ENCODE assay signal across 21 mouse cellular contexts in genomic region chr11:67031603-67031915, GRCm38 (mm10). TPM values are rescaled to one million over a fixed set of nuclear protein-coding genes. Genes with fewer than 3 reads are reported as not detected.
DNase-seq lines count a peak whose midpoint lies in the region; ATAC-seq and TF ChIP-seq lines count a peak whose summit lies in the region.
"Had no signal": no experiment of that assay in that cellular context is flagged by ENCODE, and none has a peak within 500 bp of the region (broad histone marks: within the 10 kb centered on the region; RNA-seq: fewer than 3 reads in every experiment).

No protein-coding gene starts in this region.

- no peaks in the 10 kb centered on the region for H3K9me3 ChIP-seq in intestine, embryonic 14.5 days (ENCODE audit: control insufficient read depth, low read length)
- no peaks in the 10 kb centered on the region for H3K9me3 ChIP-seq in intestine, embryonic 16.5 days (ENCODE audit: control insufficient read depth, low read length)
- no peaks in the 10 kb centered on the region for H3K9me3 ChIP-seq in forebrain, embryonic 15.5 days
- H3K9me3 ChIP-seq in forebrain, embryonic 14.5 days (replicated peaks; ENCODE audit: control insufficient read depth, low read length): no peaks in the 10 kb centered on the region
- H3K9me3 ChIP-seq: embryonic facial prominence, embryonic 13.5 days; embryonic facial prominence, embryonic 15.5 days; forebrain, embryonic 10.5 days; forebrain, embryonic 13.5 days had no signal

- no peak overlapping the region for H3K4me3 ChIP-seq in intestine, embryonic 14.5 days (ENCODE audit: low read depth, low read length)
- no peak overlapping the region for H3K4me3 ChIP-seq in intestine, embryonic 16.5 days (ENCODE audit: low read length)
- no peak overlapping the region for H3K4me3 ChIP-seq in small intestine, adult 2 months (ENCODE audit: low read depth, low read length)
- H3K4me3 ChIP-seq in forebrain, embryonic 15.5 days: no peak overlapping the region
- H3K4me3 ChIP-seq in forebrain, embryonic 14.5 days (ENCODE audit: low read depth, low read length): no peak overlapping the region
- H3K4me3 ChIP-seq: embryonic facial prominence, embryonic 13.5 days; embryonic facial prominence, embryonic 15.5 days; erythroblast, embryonic 14.5 days; forebrain, embryonic 10.5 days; forebrain, embryonic 13.5 days had no signal

- no peaks in the 10 kb centered on the region for H3K27me3 ChIP-seq in intestine, embryonic 14.5 days (replicated peaks; ENCODE audit: control insufficient read depth, insufficient read depth, low read length)
- no peaks in the 10 kb centered on the region for H3K27me3 ChIP-seq in intestine, embryonic 16.5 days (replicated peaks; ENCODE audit: control insufficient read depth, insufficient read depth, low read length)
- no peaks in the 10 kb centered on the region for H3K27me3 ChIP-seq in small intestine, adult 2 months (ENCODE audit: control insufficient read depth, insufficient read depth, low read length)
- H3K27me3 ChIP-seq in forebrain, embryonic 15.5 days: no peaks in the 10 kb centered on the region
- no peaks in the 10 kb centered on the region for H3K27me3 ChIP-seq in forebrain, embryonic 14.5 days (replicated peaks; ENCODE audit: control insufficient read depth, insufficient read depth, low read length)
- H3K27me3 ChIP-seq: embryonic facial prominence, embryonic 13.5 days; embryonic facial prominence, embryonic 15.5 days; forebrain, embryonic 13.5 days; Patski had no signal

- peak; percentile 32; the same call in 1 of the 2 replicates for ATAC-seq in intestine, embryonic 14.5 days (replicated peaks; ENCODE audit: low FRiP score, low TSS enrichment, low read depth)
- ATAC-seq in intestine, embryonic 16.5 days: peak; percentile 78
- ATAC-seq in forebrain, embryonic 15.5 days (replicated peaks): no peak
- ATAC-seq in forebrain, embryonic 14.5 days: no peak
- ATAC-seq: activated CD4-positive, CD25-positive, alpha-beta regulatory T cell, adult 4 months; forebrain, embryonic 13.5 days; forebrain, postnatal 0 days; Patski had no signal

- WGBS in intestine, embryonic 14.5 days: 48% methylated on average over 2 of the region's 2 CpGs
- 40% methylated on average over 2 of the region's 2 CpGs for WGBS in intestine, embryonic 16.5 days
- 20% methylated on average over 2 of the region's 2 CpGs for WGBS in small intestine, adult 2 months
- 80% methylated on average over 2 of the region's 2 CpGs for WGBS in forebrain, embryonic 15.5 days
- WGBS in forebrain, embryonic 14.5 days: 82% methylated on average over 2 of the region's 2 CpGs

- H3K27ac ChIP-seq in intestine, embryonic 14.5 days (ENCODE audit: low read depth): no peak overlapping the region
- peak overlapping the region; percentile 74 for H3K27ac ChIP-seq in intestine, embryonic 16.5 days (ENCODE audit: low read length)
- peak overlapping the region; percentile 99 for H3K27ac ChIP-seq in small intestine, adult 2 months (ENCODE audit: insufficient read depth, low read depth, low read length)
- no peak overlapping the region for H3K27ac ChIP-seq in forebrain, embryonic 15.5 days (replicated peaks)
- H3K27ac ChIP-seq in forebrain, embryonic 14.5 days (ENCODE audit: low read depth, low read length): no peak overlapping the region
- H3K27ac ChIP-seq: embryonic facial prominence, embryonic 13.5 days; embryonic facial prominence, embryonic 15.5 days; forebrain, embryonic 10.5 days; forebrain, embryonic 13.5 days had no signal

- no peak for TF ChIP-seq POLR2A in small intestine, adult 2 months (IDR thresholded peaks at IDR 0.05; ENCODE audit: low read depth, low read length)

- no peak overlapping the region for H3K9ac ChIP-seq in intestine, embryonic 14.5 days (ENCODE audit: low read length)
- H3K9ac ChIP-seq in intestine, embryonic 16.5 days (ENCODE audit: low read depth, low read length): no peak overlapping the region
- no peak overlapping the region for H3K9ac ChIP-seq in forebrain, embryonic 15.5 days (replicated peaks)
- no peak overlapping the region for H3K9ac ChIP-seq in forebrain, embryonic 14.5 days (ENCODE audit: low read length)
- H3K9ac ChIP-seq: embryonic facial prominence, embryonic 13.5 days; embryonic facial prominence, embryonic 15.5 days; forebrain, embryonic 13.5 days; forebrain, postnatal 0 days had no signal

- H3K36me3 ChIP-seq in intestine, embryonic 14.5 days (ENCODE audit: control insufficient read depth, insufficient read depth, low read length): no peaks in the 10 kb centered on the region
- H3K36me3 ChIP-seq in intestine, embryonic 16.5 days (ENCODE audit: control insufficient read depth, insufficient read depth, low read length): no peaks in the 10 kb centered on the region
- H3K36me3 ChIP-seq in small intestine, adult 2 months (ENCODE audit: control insufficient read depth, insufficient read depth, low read length): no peaks in the 10 kb centered on the region
- H3K36me3 ChIP-seq in forebrain, embryonic 15.5 days: no peaks in the 10 kb centered on the region
- H3K36me3 ChIP-seq in forebrain, embryonic 14.5 days (ENCODE audit: control insufficient read depth, insufficient read depth, low read length): peaks cover 1% of the 10 kb centered on the region; the same call in 1 of the 2 replicates
- H3K36me3 ChIP-seq: embryonic facial prominence, embryonic 13.5 days; embryonic facial prominence, embryonic 15.5 days; forebrain, embryonic 10.5 days had no signal

- no peaks in the 10 kb centered on the region for H3K4me1 ChIP-seq in intestine, embryonic 14.5 days (replicated peaks; ENCODE audit: control insufficient read depth, insufficient read depth, low read length)
- peaks cover 8% of the 10 kb centered on the region; the same call in 1 of the 2 replicates for H3K4me1 ChIP-seq in intestine, embryonic 16.5 days (ENCODE audit: control insufficient read depth, insufficient read depth, low read length)
- H3K4me1 ChIP-seq in small intestine, adult 2 months (ENCODE audit: control insufficient read depth, insufficient read depth, insufficient read length, low read length): peaks cover 12% of the 10 kb centered on the region; the same call in 1 of the 2 replicates
- H3K4me1 ChIP-seq in forebrain, embryonic 15.5 days: no peaks in the 10 kb centered on the region
- no peaks in the 10 kb centered on the region for H3K4me1 ChIP-seq in forebrain, embryonic 14.5 days (ENCODE audit: control insufficient read depth, insufficient read depth, low read length)
- H3K4me1 ChIP-seq: embryonic facial prominence, embryonic 13.5 days; embryonic facial prominence, embryonic 15.5 days; forebrain, embryonic 10.5 days; forebrain, embryonic 13.5 days had no signal

- no peak overlapping the region for H3K4me2 ChIP-seq in intestine, embryonic 14.5 days (ENCODE audit: low read length)
- 0 out of 2 replicates have a peak overlapping the region, but pooled peaks have one; percentile 26 for H3K4me2 ChIP-seq in intestine, embryonic 16.5 days (ENCODE audit: low read depth, low read length)
- H3K4me2 ChIP-seq in forebrain, embryonic 15.5 days (replicated peaks): no peak overlapping the region
- H3K4me2 ChIP-seq in forebrain, embryonic 14.5 days (ENCODE audit: low read length): no peak overlapping the region
- H3K4me2 ChIP-seq: embryonic facial prominence, embryonic 13.5 days; embryonic facial prominence, embryonic 15.5 days; forebrain, embryonic 13.5 days had no signal

- no peak for TF ChIP-seq CTCF in small intestine, adult 2 months (IDR thresholded peaks at IDR 0.05; ENCODE audit: extremely low read depth, insufficient read length, insufficient replicate concordance, low read depth, low read length)

- peak; percentile 46 for DNase-seq in MN1 (ENCODE audit: low spot score)
- no peak for DNase-seq in intestine, embryonic 14.5 days (ENCODE audit: low spot score)
- DNase-seq in forebrain, embryonic 14.5 days (ENCODE audit: low spot score): no peak
- no peak for DNase-seq in urinary bladder, adult 18-20 months (ENCODE audit: low spot score in 2 of 2)
- no peak for DNase-seq in gastrocnemius, postnatal 4 days (ENCODE audit: low spot score in 2 of 2)
- DNase-seq: cerebellum, adult 11-12 months; cerebellum, adult 2 months; cerebellum, adult 9-10 months; cerebellum, postnatal 10 days; cerebellum, postnatal 25 days; forebrain, postnatal 0 days had no signal

RNA-seq across cellular contexts. Expression of gene Tmem220, which starts 6.6 kb away (rescaled TPM):
- 1.1 and 1.2 TPM in 2 replicates for polyA plus RNA-seq in intestine, embryonic 14.5 days (2014; fragmentation: Nextera tagmentation; extraction: Ambion mirVana)
- 3.4 and 4.6 TPM in 2 replicates for polyA plus RNA-seq in intestine, embryonic 16.5 days (2015; fragmentation: Nextera tagmentation; extraction: Ambion mirVana)
- polyA plus RNA-seq in small intestine, adult 2 months (2012; rRNA removed): 2.7 and 3.6 TPM in 2 replicates
- 0.31 and 0.55 TPM in 2 replicates for polyA plus RNA-seq in forebrain, embryonic 15.5 days (2015; fragmentation: Nextera tagmentation; extraction: Ambion mirVana)
- polyA plus RNA-seq in forebrain, embryonic 14.5 days (2014; fragmentation: Nextera tagmentation; extraction: Ambion mirVana): 0.36 and 0.62 TPM in 2 replicates
- total RNA-seq in gastrocnemius, postnatal 4 days (2021): 1 to 10 TPM; 2.3 to 2.6 TPM
- total RNA-seq: forebrain, postnatal 0 days had no signal
- polyA plus RNA-seq: erythroblast, embryonic 14.5 days had no signal

RNA-seq across cellular contexts. Expression of gene Adprm, which starts 20.8 kb away (rescaled TPM):
- polyA plus RNA-seq in intestine, embryonic 14.5 days (2014; fragmentation: Nextera tagmentation; extraction: Ambion mirVana): 25.3 and 28.2 TPM in 2 replicates
- 20.8 and 22.1 TPM in 2 replicates for polyA plus RNA-seq in intestine, embryonic 16.5 days (2015; fragmentation: Nextera tagmentation; extraction: Ambion mirVana)
- 5.2 and 18.2 TPM in 2 replicates for polyA plus RNA-seq in small intestine, adult 2 months (2012; rRNA removed)
- 34.2 and 34.9 TPM in 2 replicates for polyA plus RNA-seq in forebrain, embryonic 15.5 days (2015; fragmentation: Nextera tagmentation; extraction: Ambion mirVana)
- 35.4 and 38.8 TPM in 2 replicates for polyA plus RNA-seq in forebrain, embryonic 14.5 days (2014; fragmentation: Nextera tagmentation; extraction: Ambion mirVana)
- total RNA-seq in gastrocnemius, postnatal 4 days (2021): 10 to 100 TPM; 14.9 to 15.8 TPM

RNA-seq across cellular contexts. Expression of gene Sco1, which starts 20.9 kb away (rescaled TPM):
- 18.1 and 20.4 TPM in 2 replicates for polyA plus RNA-seq in intestine, embryonic 14.5 days (2014; fragmentation: Nextera tagmentation; extraction: Ambion mirVana)
- polyA plus RNA-seq in intestine, embryonic 16.5 days (2015; fragmentation: Nextera tagmentation; extraction: Ambion mirVana): 17.7 and 18.6 TPM in 2 replicates
- 5.6 and 10.7 TPM in 2 replicates for polyA plus RNA-seq in small intestine, adult 2 months (2012; rRNA removed)
- polyA plus RNA-seq in forebrain, embryonic 15.5 days (2015; fragmentation: Nextera tagmentation; extraction: Ambion mirVana): 14.7 and 15.5 TPM in 2 replicates
- polyA plus RNA-seq in forebrain, embryonic 14.5 days (2014; fragmentation: Nextera tagmentation; extraction: Ambion mirVana): 9.3 and 10.3 TPM in 2 replicates
- 10 to 100 TPM; 13.7 to 14.3 TPM for total RNA-seq in gastrocnemius, postnatal 4 days (2021)

RNA-seq across cellular contexts. Expression of gene Myh3, which starts 46.5 kb away (rescaled TPM):
- 0.30 and 0.46 TPM in 2 replicates for polyA plus RNA-seq in intestine, embryonic 14.5 days (2014; fragmentation: Nextera tagmentation; extraction: Ambion mirVana)
- 0.50 and 1.1 TPM in 2 replicates for polyA plus RNA-seq in intestine, embryonic 16.5 days (2015; fragmentation: Nextera tagmentation; extraction: Ambion mirVana)
- polyA plus RNA-seq in small intestine, adult 2 months (2012; rRNA removed): 0.01 and 0.06 TPM in 2 replicates
- 0.08 and 0.48 TPM in 2 replicates for polyA plus RNA-seq in forebrain, embryonic 15.5 days (2015; fragmentation: Nextera tagmentation; extraction: Ambion mirVana)
- 0.04 and 0.06 TPM in 2 replicates for polyA plus RNA-seq in forebrain, embryonic 14.5 days (2014; fragmentation: Nextera tagmentation; extraction: Ambion mirVana)
- total RNA-seq in gastrocnemius, postnatal 4 days (2021): 100 to 1,000 TPM; 510 to 548 TPM
- polyA plus RNA-seq: erythroblast, embryonic 14.5 days had no signal

Comparison
In these comparisons a context has a peak if more than half of its experiments do, and no peak if none do; other contexts are left out.
1. H3K27ac ChIP-seq: peak in intestine, embryonic 16.5 days (single experiment) and small intestine, adult 2 months (single experiment); none in intestine, embryonic 14.5 days (single experiment), forebrain, embryonic 15.5 days (single experiment) and forebrain, embryonic 14.5 days (single experiment).
2. ATAC-seq: peak in intestine, embryonic 14.5 days (single experiment) and intestine, embryonic 16.5 days (single experiment); none in forebrain, embryonic 15.5 days (single experiment) and forebrain, embryonic 14.5 days (single experiment).